In the genomic region with DNA sequence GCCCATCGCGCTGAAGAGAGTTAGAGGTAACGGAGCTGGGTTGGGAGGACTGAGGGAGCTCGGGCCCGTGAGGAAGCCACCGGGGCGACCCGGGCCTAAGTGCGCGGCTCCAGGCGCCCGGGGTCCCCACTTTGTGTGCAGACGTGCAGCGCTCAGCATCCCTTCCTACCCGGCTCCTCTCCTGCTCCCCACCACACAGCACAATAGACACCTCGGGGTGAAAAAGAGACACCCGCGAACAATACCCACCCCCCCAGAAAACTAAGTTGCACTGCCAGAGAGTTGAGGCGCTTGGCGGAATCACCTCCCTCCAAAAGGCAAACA, we compare ENCODE assay signal across 9 mouse cellular contexts. TPM values are rescaled to one million over a fixed set of nuclear protein-coding genes. Genes with fewer than 3 reads are reported as not detected.
DNase-seq lines count a peak whose midpoint lies in the region; ATAC-seq and TF ChIP-seq lines count a peak whose summit lies in the region.
"Had no signal": no experiment of that assay in that cellular context is flagged by ENCODE, and none has a peak within 500 bp of the region (broad histone marks: within the 10 kb centered on the region; RNA-seq: fewer than 3 reads in every experiment).

No protein-coding gene starts in this region.

- H3K36me3 ChIP-seq in lung, embryonic 14.5 days (ENCODE audit: insufficient read depth): no peaks in the 10 kb centered on the region
- peaks cover 8% of the 10 kb centered on the region for H3K36me3 ChIP-seq in forebrain, embryonic 10.5 days (replicated peaks)
- no peaks in the 10 kb centered on the region for H3K36me3 ChIP-seq in intestine, embryonic 15.5 days
- no peaks in the 10 kb centered on the region for H3K36me3 ChIP-seq in neural tube, embryonic 12.5 days

- TF ChIP-seq CTCF in lung, embryonic 14.5 days (IDR thresholded peaks at IDR 0.05; ENCODE audit: low read depth): no peak

- H3K4me3 ChIP-seq in lung, embryonic 14.5 days (ENCODE audit: low read depth, low read length): peak overlapping the region; percentile 72
- H3K4me3 ChIP-seq in forebrain, embryonic 10.5 days: peak overlapping the region; percentile 80
- H3K4me3 ChIP-seq in intestine, embryonic 15.5 days (replicated peaks): peak overlapping the region; percentile 79
- peak overlapping the region; percentile 80 for H3K4me3 ChIP-seq in neural tube, embryonic 12.5 days

- ATAC-seq in lung, embryonic 14.5 days (ENCODE audit: insufficient read depth): peak; percentile 62
- ATAC-seq in intestine, embryonic 15.5 days: no peak; the same call in 1 of the 2 replicates
- ATAC-seq in neural tube, embryonic 12.5 days (ENCODE audit: low FRiP score, low read depth): peak; percentile 74
- ATAC-seq in granulocyte monocyte progenitor cell, adult 5-6 weeks (replicated peaks; ENCODE audit: poor library complexity, severe bottlenecking): no peak; the same call in 1 of the 2 replicates

- H3K27me3 ChIP-seq in lung, embryonic 14.5 days (ENCODE audit: insufficient read depth, low read length): no peaks in the 10 kb centered on the region
- H3K27me3 ChIP-seq in forebrain, embryonic 10.5 days (ENCODE audit: poor library complexity, severe bottlenecking): peaks cover 47% of the 10 kb centered on the region
- H3K27me3 ChIP-seq in intestine, embryonic 15.5 days (replicated peaks): peaks cover 5% of the 10 kb centered on the region; the same call in 1 of the 2 replicates
- 0 out of 2 replicates have a peak, but pooled peaks cover 7% of the 10 kb centered on the region for H3K27me3 ChIP-seq in neural tube, embryonic 12.5 days (replicated peaks)

- H3K27ac ChIP-seq in lung, embryonic 14.5 days (ENCODE audit: low read depth): peak overlapping the region; percentile 87
- H3K27ac ChIP-seq in forebrain, embryonic 10.5 days: peak overlapping the region; percentile 93
- peak overlapping the region; percentile 89 for H3K27ac ChIP-seq in intestine, embryonic 15.5 days
- 0 out of 2 replicates have a peak overlapping the region, but pooled peaks have one; percentile 53 for H3K27ac ChIP-seq in neural tube, embryonic 12.5 days

- no peaks in the 10 kb centered on the region for H3K9me3 ChIP-seq in lung, embryonic 14.5 days (ENCODE audit: low read depth, low read length)
- H3K9me3 ChIP-seq in forebrain, embryonic 10.5 days: no peaks in the 10 kb centered on the region
- no peaks in the 10 kb centered on the region for H3K9me3 ChIP-seq in intestine, embryonic 15.5 days
- H3K9me3 ChIP-seq in neural tube, embryonic 12.5 days: no peaks in the 10 kb centered on the region

- peak overlapping the region; percentile 93 for H3K9ac ChIP-seq in lung, embryonic 14.5 days
- H3K9ac ChIP-seq in intestine, embryonic 15.5 days: peak overlapping the region; percentile 88
- peak overlapping the region; percentile 94 for H3K9ac ChIP-seq in neural tube, embryonic 12.5 days

- DNase-seq in lung, embryonic 14.5 days: no peak
- no peak for DNase-seq in lung, postnatal 25 days (ENCODE audit: low spot score)
- no peak for DNase-seq in forebrain, embryonic 10.5 days (ENCODE audit: extremely low spot score, low spot score)
- no peak for DNase-seq in adipocyte (ENCODE audit: low spot score)
- no peak for DNase-seq in cerebellum, adult 8-10 months

- WGBS in lung, embryonic 14.5 days: under 1% methylated on average over 20 of the region's 20 CpGs
- 2% methylated on average over 20 of the region's 20 CpGs for WGBS in forebrain, embryonic 10.5 days
- WGBS in intestine, embryonic 15.5 days: 2% methylated on average over 20 of the region's 20 CpGs
- 3% methylated on average over 20 of the region's 20 CpGs for WGBS in neural tube, embryonic 12.5 days

- peak overlapping the region; percentile 78 for H3K4me2 ChIP-seq in lung, embryonic 14.5 days
- peak overlapping the region; percentile 94 for H3K4me2 ChIP-seq in intestine, embryonic 15.5 days (replicated peaks)
- H3K4me2 ChIP-seq in neural tube, embryonic 12.5 days (replicated peaks): peak overlapping the region; percentile 89

- H3K4me1 ChIP-seq in lung, embryonic 14.5 days (ENCODE audit: insufficient read depth): peaks cover 6% of the 10 kb centered on the region; the same call in 1 of the 2 replicates
- peaks cover 30% of the 10 kb centered on the region for H3K4me1 ChIP-seq in forebrain, embryonic 10.5 days
- peaks cover 7% of the 10 kb centered on the region; the same call in 1 of the 2 replicates for H3K4me1 ChIP-seq in intestine, embryonic 15.5 days (replicated peaks)
- peaks cover 14% of the 10 kb centered on the region for H3K4me1 ChIP-seq in neural tube, embryonic 12.5 days

RNA-seq across cellular contexts. Expression of a gene that starts 0.5 kb away (rescaled TPM):
- 6.0 and 7.0 TPM in 2 replicates for polyA plus RNA-seq in lung, embryonic 14.5 days (2014; fragmentation: Nextera tagmentation; extraction: Ambion mirVana)
- polyA plus RNA-seq in forebrain, embryonic 10.5 days (2016; fragmentation: Nextera tagmentation; extraction: Ambion mirVana): 5.2 and 5.5 TPM in 2 replicates
- 2.7 and 2.9 TPM in 2 replicates for polyA plus RNA-seq in intestine, embryonic 15.5 days (2015; fragmentation: Nextera tagmentation; extraction: Ambion mirVana)
- polyA plus RNA-seq in neural tube, embryonic 12.5 days (2016; fragmentation: Nextera tagmentation; extraction: Ambion mirVana): 12.0 and 13.0 TPM in 2 replicates
- not detected in 2 replicates for total RNA-seq in granulocyte monocyte progenitor cell, adult 5-6 weeks (2014; fragmentation: Nextera tagmentation)
- not detected in 2 replicates for total RNA-seq in granulocyte monocyte progenitor cell, adult 5-6 weeks (2017)
- total RNA-seq: hematopoietic stem cell, adult 5-6 weeks had no signal

RNA-seq across cellular contexts. Expression of a gene that starts 32.7 kb away (rescaled TPM):
- polyA plus RNA-seq in lung, embryonic 14.5 days (2014; fragmentation: Nextera tagmentation; extraction: Ambion mirVana): 1.2 and 1.3 TPM in 2 replicates
- 1.5 and 1.8 TPM in 2 replicates for polyA plus RNA-seq in forebrain, embryonic 10.5 days (2016; fragmentation: Nextera tagmentation; extraction: Ambion mirVana)
- polyA plus RNA-seq in intestine, embryonic 15.5 days (2015; fragmentation: Nextera tagmentation; extraction: Ambion mirVana): 0.73 and 0.86 TPM in 2 replicates
- polyA plus RNA-seq in neural tube, embryonic 12.5 days (2016; fragmentation: Nextera tagmentation; extraction: Ambion mirVana): 2.0 and 2.2 TPM in 2 replicates
- 3.9 TPM in 1 of 2 replicates, not detected in the other for total RNA-seq in granulocyte monocyte progenitor cell, adult 5-6 weeks (2014; fragmentation: Nextera tagmentation)
- total RNA-seq in granulocyte monocyte progenitor cell, adult 5-6 weeks (2017): 0.17 and 0.52 TPM in 2 replicates

RNA-seq across cellular contexts. Expression of a gene that starts 32.8 kb away (rescaled TPM):
- not detected in 2 replicates for polyA plus RNA-seq in lung, embryonic 14.5 days (2014; fragmentation: Nextera tagmentation; extraction: Ambion mirVana)
- polyA plus RNA-seq in forebrain, embryonic 10.5 days (2016; fragmentation: Nextera tagmentation; extraction: Ambion mirVana): not detected in 2 replicates
- polyA plus RNA-seq in intestine, embryonic 15.5 days (2015; fragmentation: Nextera tagmentation; extraction: Ambion mirVana): not detected in 2 replicates
- polyA plus RNA-seq in neural tube, embryonic 12.5 days (2016; fragmentation: Nextera tagmentation; extraction: Ambion mirVana): not detected in 2 replicates
- not detected in 2 replicates for total RNA-seq in granulocyte monocyte progenitor cell, adult 5-6 weeks (2014; fragmentation: Nextera tagmentation)
- 0.21 TPM in 1 of 2 replicates, not detected in the other for total RNA-seq in granulocyte monocyte progenitor cell, adult 5-6 weeks (2017)
- total RNA-seq: hematopoietic stem cell, adult 5-6 weeks had no signal

RNA-seq across cellular contexts. Expression of a gene that starts 59.3 kb away (rescaled TPM):
- polyA plus RNA-seq in lung, embryonic 14.5 days (2014; fragmentation: Nextera tagmentation; extraction: Ambion mirVana): 9.8 and 14.5 TPM in 2 replicates
- 15.4 and 18.7 TPM in 2 replicates for polyA plus RNA-seq in forebrain, embryonic 10.5 days (2016; fragmentation: Nextera tagmentation; extraction: Ambion mirVana)
- polyA plus RNA-seq in intestine, embryonic 15.5 days (2015; fragmentation: Nextera tagmentation; extraction: Ambion mirVana): 11.8 and 12.0 TPM in 2 replicates
- 21.6 and 25.9 TPM in 2 replicates for polyA plus RNA-seq in neural tube, embryonic 12.5 days (2016; fragmentation: Nextera tagmentation; extraction: Ambion mirVana)
- total RNA-seq in granulocyte monocyte progenitor cell, adult 5-6 weeks (2014; fragmentation: Nextera tagmentation): 11.3 and 24.2 TPM in 2 replicates
- total RNA-seq in granulocyte monocyte progenitor cell, adult 5-6 weeks (2017): 4.4 and 11.3 TPM in 2 replicates

RNA-seq across cellular contexts. Expression of a gene that starts 59.3 kb away (rescaled TPM):
- 19.4 and 20.6 TPM in 2 replicates for polyA plus RNA-seq in lung, embryonic 14.5 days (2014; fragmentation: Nextera tagmentation; extraction: Ambion mirVana)
- 15.5 and 15.9 TPM in 2 replicates for polyA plus RNA-seq in forebrain, embryonic 10.5 days (2016; fragmentation: Nextera tagmentation; extraction: Ambion mirVana)
- polyA plus RNA-seq in intestine, embryonic 15.5 days (2015; fragmentation: Nextera tagmentation; extraction: Ambion mirVana): 25.0 and 25.4 TPM in 2 replicates
- polyA plus RNA-seq in neural tube, embryonic 12.5 days (2016; fragmentation: Nextera tagmentation; extraction: Ambion mirVana): 33.3 and 35.5 TPM in 2 replicates
- total RNA-seq in granulocyte monocyte progenitor cell, adult 5-6 weeks (2014; fragmentation: Nextera tagmentation): 27.1 and 35.0 TPM in 2 replicates
- total RNA-seq in granulocyte monocyte progenitor cell, adult 5-6 weeks (2017): 39.2 and 42.6 TPM in 2 replicates

Comparison
In these comparisons a context has a peak if more than half of its experiments do, and no peak if none do; other contexts are left out.
1. ATAC-seq: peak in lung, embryonic 14.5 days (single experiment) and neural tube, embryonic 12.5 days (single experiment); none in intestine, embryonic 15.5 days (single experiment) and granulocyte monocyte progenitor cell, adult 5-6 weeks (single experiment).
2. Peak in every context shown above with its lines, with median percentiles within 50 percentile points of each other: H3K27ac ChIP-seq, H3K4me2 ChIP-seq, H3K4me3 ChIP-seq and H3K9ac ChIP-seq.